Mouse (Mus musculus): ENCODE measurements around the gene Vmn1r177.
"Not testable (repeated sequence)": the region's sequence is repeated elsewhere in the genome, so short reads cannot be mapped to it uniquely, and the experiment has no call there.

The Vmn1r177 gene

GRCm38 (mm10) chr7:23866349-23866748 is at the start of gene Vmn1r177:
Gene Vmn1r177, minus strand, starts transcription at chr7:23866449.
- not testable (repeated sequence) for DNase-seq

- DNase-seq, result no peak
Measured at GRCm38 (mm10) chr7:23891709-23892108, 25.5 kb upstream of the Vmn1r177 start, which contains the start of gene Vmn1r178. Gene Vmn1r178, plus strand, starts transcription at chr7:23892009.

- not testable (repeated sequence) for DNase-seq
Measured at GRCm38 (mm10) chr7:23876918-23877317, 10.7 kb upstream of the Vmn1r177 start.

GRCm38 (mm10) chr7:23837272-23837671 is 29.0 kb downstream of the Vmn1r177 start, which contains the start of gene Vmn1r176:
Gene Vmn1r176, minus strand, starts transcription at chr7:23837372.
- DNase-seq, result not testable (repeated sequence)
